Mouse (Mus musculus) layer of hippocampus, adult 9-10 months (tissue): ENCODE data around the gene Ccnq.
"Not testable (repeated sequence)": the region's sequence is repeated elsewhere in the genome, so short reads cannot be mapped to it uniquely, and the experiment has no call there.

ENCODE experiments used
- DNase-seq: peaks from one replicate; pipeline ENCODE4 v3.0.0; 2022; ENCODE audit warnings: low spot score

Gene Ccnq

GRCm38 (mm10) chr11:78761086-78761485, 9.6 kb upstream of the Ccnq start:
- no peak for DNase-seq

DNA sequence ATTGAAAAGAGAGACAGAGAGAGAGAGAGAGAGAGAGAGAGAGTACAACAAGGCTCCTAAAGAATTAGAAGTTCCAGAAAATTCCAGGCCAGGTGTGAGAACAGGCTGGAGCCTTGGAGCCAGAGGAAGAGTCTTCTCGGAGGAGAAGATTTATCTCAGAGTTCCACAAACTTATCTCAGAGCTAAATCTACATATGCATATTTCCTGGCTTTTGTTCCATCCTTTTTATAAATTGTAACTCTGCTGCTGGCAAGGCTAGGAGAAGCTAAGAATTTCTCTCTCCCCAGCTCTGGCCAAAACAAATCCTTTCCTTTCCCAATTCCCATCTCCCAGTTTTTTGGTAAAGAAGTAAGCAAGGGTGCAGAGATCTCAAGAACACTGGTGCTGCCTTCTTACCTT, 3.8 kb upstream of the Ccnq start:
- no peak for DNase-seq

DNA sequence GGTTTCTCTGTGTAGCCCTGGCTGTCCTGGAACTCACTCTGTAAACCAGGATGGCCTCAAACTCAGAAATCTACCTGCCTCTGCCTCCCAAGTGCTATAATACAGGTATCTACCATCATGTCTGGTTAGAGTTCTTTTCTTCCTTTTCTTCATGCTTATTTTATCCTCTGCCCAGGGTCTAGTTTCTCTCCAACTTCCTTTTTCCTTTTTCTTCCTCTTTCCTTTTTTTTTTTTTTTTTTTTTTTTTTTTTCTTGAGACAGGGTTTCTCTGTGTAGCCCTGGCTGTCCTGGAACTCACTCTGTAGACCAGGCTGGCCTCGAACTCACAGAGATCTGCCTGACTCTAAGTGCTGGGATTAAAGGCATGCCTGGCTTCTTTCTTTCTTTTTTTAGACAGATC, 2.6 kb upstream of the Ccnq start:
- not testable (repeated sequence) for DNase-seq

DNA sequence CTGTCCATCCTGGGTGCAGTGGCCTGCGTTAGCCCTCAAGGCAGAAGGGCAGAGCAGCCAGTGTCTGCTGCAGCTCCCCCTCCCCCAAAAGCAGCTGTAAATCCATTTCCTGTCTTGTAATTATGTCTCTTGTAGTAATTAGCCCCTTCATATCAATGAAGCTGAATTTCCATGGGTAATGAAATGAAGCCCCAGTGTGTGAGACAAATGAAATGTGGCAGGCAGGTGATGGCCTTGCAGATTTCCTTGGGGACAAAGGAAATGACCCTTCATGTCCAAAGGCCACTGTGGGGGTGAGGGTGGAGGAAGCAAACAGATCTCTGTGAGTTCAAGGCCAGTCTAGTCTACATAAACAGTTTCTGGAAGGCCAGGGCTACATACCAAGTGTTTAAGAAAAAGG, 1.7 kb upstream of the Ccnq start:
- DNase-seq, result no peak

GRCm38 (mm10) chr11:78751843-78752203, 294 bp upstream of the Ccnq start:
- no peak for DNase-seq

- no peak for DNase-seq
Measured at GRCm38 (mm10) chr11:78746264-78746663, 5.3 kb downstream of the Ccnq start.

DNA sequence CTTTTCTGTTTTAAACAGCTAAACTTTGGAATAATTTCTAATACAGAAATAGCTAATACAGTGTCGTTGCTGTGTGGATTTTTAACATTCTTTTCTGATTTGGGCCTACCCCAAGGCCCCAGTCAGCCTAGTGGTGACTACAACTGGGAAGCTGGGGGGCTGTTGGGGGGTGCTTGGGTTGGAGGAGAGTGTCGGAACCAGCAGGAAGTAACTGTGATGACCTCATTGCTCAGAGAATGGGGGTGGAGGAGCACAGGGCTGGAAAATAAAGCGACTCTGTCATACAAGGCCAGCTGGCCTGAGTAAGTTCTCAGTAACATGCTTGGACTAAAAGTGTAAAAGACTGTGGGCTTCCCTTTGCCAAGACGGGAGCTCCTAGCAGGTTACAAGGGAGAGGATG, 6.1 kb downstream of the Ccnq start:
- no peak for DNase-seq

DNA sequence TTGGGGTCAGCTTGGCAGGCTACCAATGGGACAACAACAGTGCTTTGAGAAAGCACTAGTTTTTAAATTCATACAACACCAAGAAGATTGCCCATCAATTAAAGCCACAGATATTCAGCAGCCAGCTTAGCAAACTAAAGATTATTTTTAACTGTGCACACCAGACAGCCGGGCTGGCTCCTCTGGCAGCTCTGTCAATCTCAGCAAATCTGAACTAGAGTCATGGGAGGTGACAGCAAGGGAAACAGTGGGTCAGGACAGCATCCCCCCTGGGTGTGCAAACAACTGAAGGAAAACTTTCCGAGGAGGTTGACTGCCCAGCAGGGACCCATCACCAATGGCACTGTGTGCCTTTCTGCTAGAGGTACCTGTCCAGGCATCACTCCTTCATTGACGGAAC, 9.1 kb downstream of the Ccnq start:
- no peak for DNase-seq

DNA sequence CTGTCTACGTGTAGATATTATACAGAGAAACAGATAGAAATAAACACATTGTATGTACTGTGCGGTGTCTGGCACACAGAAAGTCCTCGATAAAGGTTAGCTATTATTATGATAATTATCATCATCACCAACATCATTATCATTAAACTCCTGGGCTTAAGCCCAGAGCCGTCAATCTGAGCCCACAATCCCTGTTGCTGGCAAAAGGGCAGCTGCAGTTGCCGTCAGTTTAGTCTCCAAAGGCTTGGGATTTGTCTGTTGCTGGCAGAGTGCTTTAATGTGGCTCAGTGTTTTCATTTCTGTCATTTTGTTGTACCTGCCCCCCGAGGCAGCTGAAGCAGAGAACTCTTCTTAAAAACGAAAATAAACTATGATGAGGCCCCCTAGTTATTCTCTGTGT, 9.6 kb downstream of the Ccnq start:
- no peak for DNase-seq

GRCm38 (mm10) chr11:78739361-78739760, 12.2 kb downstream of the Ccnq start:
- DNase-seq, result no peak

GRCm38 (mm10) chr11:78736877-78737408, 14.6 kb downstream of the Ccnq start:
- DNase-seq, result no peak

- no peak for DNase-seq
Measured at GRCm38 (mm10) chr11:78735168-78735567, 16.4 kb downstream of the Ccnq start.

- DNase-seq, result no peak
Measured at GRCm38 (mm10) chr11:78732619-78733018, 18.9 kb downstream of the Ccnq start.

DNA sequence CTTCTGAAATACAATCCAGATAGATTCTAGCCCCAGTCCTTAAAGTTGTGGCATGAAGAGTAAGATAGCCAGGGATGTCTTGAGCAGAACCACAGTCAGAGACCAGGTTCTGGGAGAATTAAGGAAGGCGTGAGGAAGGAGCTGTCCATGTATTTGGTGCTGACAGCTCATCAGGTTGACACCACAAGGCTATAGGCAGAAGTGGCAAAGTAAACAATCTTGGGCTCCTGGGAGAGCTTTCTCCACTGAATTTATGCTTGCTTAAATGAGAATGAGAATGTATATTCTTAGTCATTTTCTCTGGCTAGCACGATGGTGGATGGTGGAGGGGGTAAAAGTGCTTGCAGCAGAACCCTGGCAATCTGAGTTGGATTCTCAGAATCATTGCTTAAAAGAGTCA, 20.6 kb downstream of the Ccnq start:
- DNase-seq, result no peak

DNA sequence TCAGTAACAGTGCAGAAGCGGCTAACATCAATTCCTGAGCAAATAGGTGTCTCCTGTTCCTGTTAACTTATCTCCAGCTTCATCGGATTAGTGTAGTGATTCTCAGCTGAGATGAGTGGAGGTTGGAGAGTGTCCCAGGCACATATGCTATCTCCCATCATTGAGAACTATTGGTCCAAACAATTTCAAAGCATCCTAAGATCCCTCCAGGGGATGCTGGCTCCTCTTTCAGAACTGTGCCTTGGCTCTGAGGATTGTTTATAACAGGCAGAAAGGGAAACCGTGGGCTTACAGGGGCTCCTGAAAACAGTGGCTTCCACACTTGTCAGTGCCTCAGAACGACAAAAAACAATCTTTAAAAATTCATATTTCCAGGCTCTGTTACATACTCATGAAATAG, 23.5 kb downstream of the Ccnq start:
- no peak for DNase-seq

GRCm38 (mm10) chr11:78726366-78726765, 25.2 kb downstream of the Ccnq start:
- DNase-seq, result no peak

GRCm38 (mm10) chr11:78724792-78725191, 26.7 kb downstream of the Ccnq start:
- DNase-seq, result no peak

GRCm38 (mm10) chr11:78721419-78721818, 30.1 kb downstream of the Ccnq start:
- no peak for DNase-seq

- DNase-seq, result no peak
Measured at GRCm38 (mm10) chr11:78717655-78718054, 33.9 kb downstream of the Ccnq start.

- DNase-seq, result no peak
Measured at GRCm38 (mm10) chr11:78708642-78709041, 42.9 kb downstream of the Ccnq start.

GRCm38 (mm10) chr11:78706026-78706425, 45.5 kb downstream of the Ccnq start:
- no peak for DNase-seq

DNA sequence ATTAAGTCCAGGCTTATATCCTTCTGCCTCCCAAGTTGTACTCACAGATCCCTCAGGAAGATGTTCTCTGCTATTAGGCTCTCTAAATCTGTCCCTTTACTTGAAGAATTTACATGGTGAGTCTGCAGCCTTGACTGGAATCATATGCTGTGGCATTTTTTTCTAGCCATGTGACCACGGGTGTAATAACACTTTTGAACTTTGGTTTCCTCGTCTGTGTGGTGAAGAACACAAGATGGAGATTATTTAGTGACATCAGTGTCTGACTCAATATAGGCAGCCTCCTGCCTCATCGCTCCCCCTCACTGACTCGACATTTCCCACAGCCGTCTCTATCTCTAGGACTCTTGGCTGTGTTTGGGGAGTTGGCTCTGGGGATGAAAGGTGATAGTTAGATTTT, 48.4 kb downstream of the Ccnq start:
- DNase-seq, result no peak

- no peak for DNase-seq
Measured at GRCm38 (mm10) chr11:78702319-78702718, 49.2 kb downstream of the Ccnq start.
